Mouse (Mus musculus) forebrain, embryonic 16.5 days (tissue): Measurements from ENCODE around the gene Adgrg1. TPM values are rescaled to one million over a fixed set of nuclear protein-coding genes. Genes with fewer than 3 reads are reported as not detected.

Source experiments
- ATAC-seq: fragments of 200-750 bp; cut with Nextera tagmentation; 2 replicates; pipeline ENCODE4 v1.8.0; 2017; ENCODE audit warnings: mild to moderate bottlenecking, moderate library complexity
- H3K27ac ChIP-seq: fragments of 300-500 bp; sonication (generic); 2 replicates; pipeline ENCODE4 v1.5.1; 2014; ENCODE audit warnings: low read length, control low read depth
- H3K27me3 ChIP-seq: fragments of 300-500 bp; sonication (generic); replicated peaks from 2 replicates; pipeline ENCODE4 v1.6.1; 2014; ENCODE audit warnings: low read length; ENCODE audit not compliant: control insufficient read depth, insufficient read depth
- H3K36me3 ChIP-seq: fragments of 300-500 bp; sonication (generic); 2 replicates; pipeline ENCODE4 v1.6.1; 2014; ENCODE audit not compliant: control insufficient read depth, insufficient read depth
- H3K4me1 ChIP-seq: fragments of 300-500 bp; sonication (generic); replicated peaks from 2 replicates; pipeline ENCODE4 v1.6.1; 2014; ENCODE audit warnings: low read length; ENCODE audit not compliant: control insufficient read depth, insufficient read depth
- H3K4me2 ChIP-seq: fragments of 300-500 bp; sonication (generic); 2 replicates; pipeline ENCODE4 v1.6.1; 2014; ENCODE audit warnings: mild to moderate bottlenecking, low read length, control low read depth
- H3K4me3 ChIP-seq: fragments of 300-500 bp; sonication (generic); replicated peaks from 2 replicates; pipeline ENCODE4 v1.5.1; 2014; ENCODE audit warnings: mild to moderate bottlenecking, low read length, control low read depth
- H3K9ac ChIP-seq: fragments of 300-500 bp; sonication (generic); replicated peaks from 2 replicates; pipeline ENCODE4 v1.6.1; 2014; ENCODE audit warnings: low read depth, low read length, control low read depth
- H3K9me3 ChIP-seq: fragments of 300-500 bp; sonication (generic); 2 replicates; pipeline ENCODE4 v1.6.1; 2016; ENCODE audit warnings: low read length; ENCODE audit not compliant: control insufficient read depth
- WGBS: fragments of 180-500 bp; shearing (Covaris S2); extraction: QIAGEN DNeasy Blood & Tissue Kit; methylation state at CpG from one replicate; pipeline ENCODE4 v1.1.7; 2014; 5-methylcytosine and 5-hydroxymethylcytosine counted together
- polyA plus RNA-seq: library from polyadenylated mRNA; unstranded; fragments of >200 nt; fragmentation: Nextera tagmentation; extraction: Ambion mirVana; gene quantifications from 2 replicates; pipeline ENCODE4 v1.2.1, GENCODE M21; 2015

Adgrg1 gene
- polyA plus RNA-seq, 1 experiment from 2014 or later, result 152 TPM

DNA sequence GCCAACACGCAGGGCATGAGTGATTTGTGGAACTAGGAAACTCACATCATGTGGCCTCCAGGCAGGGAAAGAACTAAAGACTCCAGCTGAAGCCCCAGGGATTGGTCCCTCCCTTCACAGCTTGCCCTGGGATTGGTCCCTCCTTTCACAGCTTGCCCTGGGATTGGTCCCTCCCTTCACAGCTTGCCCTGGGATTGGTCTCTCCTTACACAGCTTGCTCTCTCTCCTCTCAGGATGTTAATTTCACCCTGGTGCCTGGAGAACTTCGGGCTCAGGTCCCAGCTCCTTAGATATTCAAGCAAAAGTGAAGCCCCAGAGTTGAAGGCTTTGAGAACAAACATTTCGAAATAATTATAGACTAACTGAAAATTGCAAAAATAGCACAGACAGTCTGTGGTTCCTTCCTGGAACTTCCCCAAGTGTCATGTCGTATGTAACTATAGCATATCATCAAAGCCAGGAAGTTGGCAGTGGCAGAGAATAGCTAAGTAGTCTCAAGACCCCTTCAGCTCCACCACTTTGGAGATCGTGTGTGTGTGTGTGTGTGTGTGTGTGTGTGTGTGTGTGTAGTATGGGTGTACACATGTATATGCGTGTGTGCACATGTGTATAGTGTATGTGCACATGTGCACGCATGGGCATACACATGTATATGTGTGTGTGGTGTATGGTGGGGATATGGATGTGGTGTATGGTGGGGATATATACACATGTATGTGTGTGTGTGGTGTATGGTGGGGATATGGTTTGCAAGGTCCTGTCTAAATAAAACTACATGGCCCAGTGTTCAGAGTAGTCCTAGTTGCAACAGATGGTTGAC, 62.8 kb downstream of the Adgrg1 start:
- Histone ChIP-seq H3K4me1 (no peaks in the 10 kb centered on the region), H3K4me3 (no peak overlapping the region), H3K27me3 (no peaks in the 10 kb centered on the region), H3K27ac (no peak overlapping the region), H3K9me3 (no peaks in the 10 kb centered on the region), H3K4me2 (no peak overlapping the region), H3K9ac (no peak overlapping the region), H3K36me3 (no peaks in the 10 kb centered on the region)
- peak; percentile 93 for ATAC-seq
- 63% methylated on average over 7 of the region's 7 CpGs for WGBS

DNA sequence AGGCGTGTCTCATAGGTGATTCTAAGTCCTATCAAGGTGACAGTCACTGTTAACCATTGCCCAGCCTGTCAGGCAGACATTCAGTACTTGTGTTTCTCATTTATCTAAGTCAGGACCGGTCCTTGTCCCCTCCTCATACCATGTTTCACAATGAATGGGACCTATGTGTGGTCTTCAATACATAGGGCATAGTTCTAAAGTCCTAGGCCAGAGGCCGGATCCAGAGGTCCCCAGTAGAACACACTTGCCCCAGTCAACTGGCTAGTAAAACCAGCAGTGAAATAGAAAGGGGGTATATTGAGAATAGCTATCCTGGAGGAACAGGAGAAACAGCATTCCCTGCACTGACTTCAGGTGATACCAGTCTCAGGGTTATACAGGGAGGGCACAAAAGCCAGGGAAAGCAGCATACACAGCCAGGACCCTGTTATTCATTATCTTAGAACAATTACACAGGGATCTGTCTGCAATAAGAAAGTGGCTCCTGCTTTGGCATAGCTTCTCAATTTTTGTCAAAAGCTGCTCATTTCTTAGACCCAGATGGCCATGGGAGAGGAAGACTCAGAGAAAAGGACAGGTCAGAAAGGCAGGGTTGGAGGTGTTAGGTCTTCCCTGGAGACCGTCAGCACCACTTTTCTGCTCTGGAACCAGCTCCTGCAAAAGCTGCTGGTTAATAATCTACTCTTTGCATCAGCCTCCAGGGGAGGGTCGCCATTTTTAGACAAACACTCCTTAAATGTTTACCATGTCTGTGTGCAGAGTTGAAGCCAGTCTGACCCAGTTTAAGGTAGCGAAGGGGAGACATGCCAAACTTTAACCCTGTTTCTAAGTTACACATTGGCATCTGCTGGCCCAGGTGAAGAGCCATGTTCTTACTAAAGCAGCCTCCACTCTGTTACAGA, 67.6 kb downstream of the Adgrg1 start:
- no peak overlapping the region for H3K9ac ChIP-seq
- no peak for ATAC-seq
- no peaks in the 10 kb centered on the region for H3K4me1 ChIP-seq
- no peak overlapping the region for H3K4me2 ChIP-seq
- no peaks in the 10 kb centered on the region for H3K36me3 ChIP-seq
- no peak overlapping the region for H3K27ac ChIP-seq
- H3K4me3 ChIP-seq, result no peak overlapping the region
- WGBS, result 78% methylated on average over 6 of the region's 6 CpGs
- no peaks in the 10 kb centered on the region for H3K9me3 ChIP-seq
- H3K27me3 ChIP-seq, result no peaks in the 10 kb centered on the region

DNA sequence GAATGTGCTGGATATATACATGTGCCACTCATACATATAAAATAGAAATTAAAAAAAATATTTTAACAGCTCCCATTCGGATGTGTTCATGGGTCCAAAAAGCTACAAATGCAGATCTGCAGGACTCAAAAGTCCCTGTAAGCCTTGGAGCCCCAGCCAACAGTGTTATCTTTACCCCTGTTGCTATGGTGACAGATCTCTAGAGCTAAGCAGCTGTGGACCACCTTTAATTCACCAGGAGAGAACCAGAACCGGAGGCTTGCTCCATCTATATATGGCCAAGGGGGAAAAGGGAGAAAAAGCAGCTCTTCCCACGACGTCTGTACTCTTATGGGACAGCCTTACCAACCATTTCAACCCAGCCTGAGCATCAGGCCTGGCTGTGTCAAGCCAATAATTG, 70.3 kb downstream of the Adgrg1 start:
- H3K4me1 ChIP-seq, result no peaks in the 10 kb centered on the region
- no peak overlapping the region for H3K27ac ChIP-seq
- no peak overlapping the region for H3K4me3 ChIP-seq
- no peaks in the 10 kb centered on the region for H3K27me3 ChIP-seq
- H3K9me3 ChIP-seq, result no peaks in the 10 kb centered on the region
- no peaks in the 10 kb centered on the region for H3K36me3 ChIP-seq
- peak; percentile 38; the same call in 1 of the 2 replicates for ATAC-seq
- H3K4me2 ChIP-seq, result no peak overlapping the region
- WGBS, result 57% methylated on average over 4 of the region's 4 CpGs
- H3K9ac ChIP-seq, result no peak overlapping the region

DNA sequence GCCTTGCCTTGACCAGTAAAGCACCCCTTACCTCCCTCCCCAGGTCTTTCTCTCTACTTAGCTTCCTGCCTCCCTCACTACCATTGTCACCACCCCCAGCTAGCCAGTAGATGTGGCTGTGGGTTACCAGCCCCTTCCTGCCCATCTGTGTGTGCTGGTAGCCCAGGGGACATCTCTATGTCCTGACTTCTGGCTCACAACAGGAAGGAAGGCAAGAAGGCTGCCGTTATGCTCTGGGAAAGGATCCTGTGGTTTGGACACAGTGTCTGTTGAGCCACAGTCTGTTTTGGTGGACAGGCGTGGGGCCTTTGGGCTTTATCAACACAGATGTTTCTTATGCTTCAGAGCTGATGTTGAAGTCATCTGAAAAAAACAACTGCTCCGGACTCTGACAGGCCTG, 72.4 kb downstream of the Adgrg1 start:
- Histone ChIP-seq H3K9ac (no peak overlapping the region), H3K4me2 (no peak overlapping the region), H3K9me3 (no peaks in the 10 kb centered on the region), H3K27ac (no peak overlapping the region), H3K4me1 (no peaks in the 10 kb centered on the region), H3K27me3 (no peaks in the 10 kb centered on the region), H3K4me3 (no peak overlapping the region), H3K36me3 (no peaks in the 10 kb centered on the region)
- no peak for ATAC-seq
- WGBS, result 79% methylated on average over 3 of the region's 3 CpGs

DNA sequence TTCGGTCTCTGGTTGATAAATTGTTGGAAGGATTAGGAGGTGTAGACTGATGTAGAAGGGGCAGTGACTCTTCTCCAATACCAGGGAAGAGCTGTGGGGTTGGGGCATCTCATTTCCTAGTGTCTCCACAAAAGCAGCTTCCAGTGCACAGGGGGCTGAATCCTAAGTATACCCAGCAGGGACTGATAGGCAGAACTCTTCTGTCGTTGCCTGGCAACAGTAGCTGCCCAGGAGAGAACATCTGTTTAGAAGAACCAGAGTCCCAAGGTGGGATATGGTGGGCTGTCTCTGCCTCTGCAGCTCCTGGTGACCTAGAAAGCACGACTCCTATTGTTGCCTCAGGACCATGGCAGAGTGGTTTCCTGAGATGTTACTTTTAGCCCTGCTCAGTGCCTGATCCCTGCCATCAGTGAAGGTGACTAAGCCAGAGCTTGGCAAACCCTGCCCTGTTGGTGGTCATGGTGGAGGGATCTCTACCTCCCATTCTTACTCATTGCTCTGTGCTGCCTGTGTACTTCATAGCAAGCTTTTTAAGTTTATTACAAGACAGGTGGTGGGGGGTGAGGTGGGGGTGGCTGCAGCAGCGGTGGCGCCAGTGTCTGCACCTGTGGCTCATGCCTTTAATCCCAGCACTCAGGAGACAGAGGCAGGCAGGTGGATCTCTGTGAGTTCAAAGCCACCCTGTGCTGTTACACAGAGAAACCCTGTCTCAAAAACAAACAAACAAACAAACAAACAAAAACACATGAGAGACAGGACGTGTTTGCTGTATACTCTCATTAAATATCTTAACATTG, 73.5 kb downstream of the Adgrg1 start:
- H3K9me3 ChIP-seq, result no peaks in the 10 kb centered on the region
- H3K9ac ChIP-seq, result no peak overlapping the region
- H3K36me3 ChIP-seq, result no peaks in the 10 kb centered on the region
- H3K27me3 ChIP-seq, result no peaks in the 10 kb centered on the region
- WGBS, result 76% methylated on average over 6 of the region's 6 CpGs
- H3K4me2 ChIP-seq, result no peak overlapping the region
- no peaks in the 10 kb centered on the region for H3K4me1 ChIP-seq
- no peak overlapping the region for H3K4me3 ChIP-seq
- no peak for ATAC-seq
- no peak overlapping the region for H3K27ac ChIP-seq

DNA sequence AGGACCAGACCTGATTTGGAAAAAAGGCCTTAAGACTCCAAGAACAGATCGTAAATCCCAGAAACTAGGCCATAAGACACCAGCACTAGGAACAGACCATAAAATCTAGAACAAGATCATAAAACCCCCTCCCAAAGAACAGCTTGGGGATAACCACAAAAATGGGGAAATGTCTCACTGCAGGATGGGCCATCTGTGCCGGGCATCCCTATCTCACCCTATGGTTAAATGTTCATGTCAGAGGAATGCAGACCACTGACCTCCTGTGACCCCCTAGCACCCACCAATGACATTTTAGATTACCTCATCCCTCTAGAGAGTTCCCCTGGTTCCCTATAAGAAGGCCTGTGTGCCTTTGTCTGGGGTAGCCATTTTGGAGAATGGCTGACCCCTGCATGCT, 75.1 kb downstream of the Adgrg1 start:
- ATAC-seq, result no peak
- Histone ChIP-seq H3K27me3 (no peaks in the 10 kb centered on the region), H3K4me2 (no peak overlapping the region), H3K27ac (no peak overlapping the region), H3K4me3 (no peak overlapping the region), H3K9me3 (no peaks in the 10 kb centered on the region), H3K36me3 (no peaks in the 10 kb centered on the region), H3K4me1 (no peaks in the 10 kb centered on the region), H3K9ac (no peak overlapping the region)
- WGBS, result 86% methylated on average over 2 of the region's 2 CpGs

DNA sequence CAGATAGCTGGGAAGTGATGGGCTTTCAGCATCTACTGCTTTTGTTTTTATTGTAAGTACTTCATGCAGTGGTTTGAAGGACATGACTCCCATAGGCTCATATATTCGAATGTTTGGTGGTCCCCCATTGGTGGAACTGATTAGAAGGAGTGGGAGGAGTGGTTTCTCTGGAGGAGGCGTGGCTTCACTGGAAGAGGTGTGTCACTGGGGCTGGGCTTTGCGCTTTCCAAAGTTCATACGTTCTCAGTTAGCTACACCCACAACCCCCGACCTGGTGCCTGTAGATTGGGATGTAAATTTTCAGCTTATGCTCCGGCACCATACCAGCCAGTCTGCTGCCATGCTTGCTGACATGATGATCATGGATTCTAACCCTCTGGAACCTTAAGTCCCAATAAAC, 79.9 kb downstream of the Adgrg1 start:
- no peak overlapping the region for H3K9ac ChIP-seq
- ATAC-seq, result 0 out of 2 replicates have a peak, but pooled peaks have one; percentile 17

DNA sequence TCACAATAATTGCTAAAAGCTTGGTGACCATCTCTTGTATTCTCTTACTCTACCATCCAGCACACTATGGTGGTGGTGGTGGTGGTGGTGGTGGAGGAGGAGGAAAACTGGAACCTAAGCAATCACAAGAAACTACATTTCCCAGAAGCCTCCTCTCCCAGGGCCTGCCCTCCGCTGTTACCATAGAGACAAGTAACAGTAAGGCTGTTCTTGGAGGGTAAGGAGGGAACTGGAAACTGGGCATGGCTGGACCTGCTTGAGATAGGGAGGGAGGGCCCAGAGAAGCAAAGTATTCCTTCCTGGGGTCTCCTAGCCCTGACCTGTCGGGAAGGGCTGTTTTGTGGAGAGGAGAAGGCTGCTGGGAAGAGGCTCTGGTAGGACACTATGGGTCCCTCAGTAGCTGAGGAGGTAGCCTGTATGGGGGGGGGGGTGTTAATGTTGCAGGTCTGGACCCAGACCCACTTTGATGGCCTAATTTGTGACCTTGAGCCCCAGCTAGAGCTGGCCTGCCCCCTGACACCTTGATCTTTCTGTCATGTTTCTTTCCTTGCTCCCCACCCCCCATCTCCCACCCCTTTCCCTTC, 80.5 kb downstream of the Adgrg1 start, which contains the start of gene Drc7:
Gene Drc7, plus strand, starts transcription at position 177 of the 584 bp plus-strand sequence.
- no peak within 1 kb of the TSS for H3K9ac ChIP-seq
- no peaks in the 10 kb centered on the region for H3K4me1 ChIP-seq
- no peak within 1 kb of the TSS for H3K27ac ChIP-seq
- no peak within 1 kb of the TSS for H3K4me3 ChIP-seq
- H3K36me3 ChIP-seq, result no peaks in the 10 kb centered on the region
- H3K27me3 ChIP-seq, result no peaks in the 10 kb centered on the region
- 0 out of 2 replicates have a peak within 1 kb of the TSS, but pooled peaks have one; percentile 7 for H3K4me2 ChIP-seq
- ATAC-seq, result peak; percentile 85
- H3K9me3 ChIP-seq, result no peaks in the 10 kb centered on the region
- 27% methylated on average over 2 of the region's 2 CpGs for WGBS

More for the DNA sequence above, 79.9 kb downstream of the Adgrg1 start:
- no peaks in the 10 kb centered on the region for H3K36me3 ChIP-seq
- 61% methylated on average over 6 of the region's 6 CpGs for WGBS
- no peaks in the 10 kb centered on the region for H3K27me3 ChIP-seq
- H3K4me1 ChIP-seq, result no peaks in the 10 kb centered on the region
- no peak overlapping the region for H3K4me3 ChIP-seq
- H3K27ac ChIP-seq, result no peak overlapping the region
- no peak overlapping the region for H3K4me2 ChIP-seq
- H3K9me3 ChIP-seq, result no peaks in the 10 kb centered on the region
